Mouse (Mus musculus) midbrain, embryonic 10.5 days (tissue): ENCODE results near the gene Dip2c. TPM values are rescaled to one million over a fixed set of nuclear protein-coding genes. Genes with fewer than 3 reads are reported as not detected.

Experiments used
- DNase-seq: peaks from one replicate; pipeline ENCODE4 v3.0.0-alpha.2; 2017; ENCODE audit warnings: low spot score
- H3K27ac ChIP-seq: fragments of 300-500 bp; sonication (generic); replicated peaks from 2 replicates; pipeline ENCODE4 v1.5.1; 2016; ENCODE audit warnings: mild to moderate bottlenecking
- H3K27me3 ChIP-seq: fragments of 300-500 bp; sonication (generic); 2 replicates; pipeline ENCODE4 v1.6.1; 2016; ENCODE audit warnings: low read depth, mild to moderate bottlenecking; ENCODE audit not compliant: poor library complexity, severe bottlenecking
- H3K36me3 ChIP-seq: fragments of 300-500 bp; sonication (generic); 2 replicates; pipeline ENCODE4 v1.6.1; 2016; ENCODE audit warnings: mild to moderate bottlenecking, moderate library complexity
- H3K4me1 ChIP-seq: fragments of 300-500 bp; sonication (generic); 2 replicates; pipeline ENCODE4 v1.6.1; 2016
- H3K4me3 ChIP-seq: fragments of 300-500 bp; sonication (generic); 2 replicates; pipeline ENCODE4 v1.5.1; 2016; ENCODE audit warnings: mild to moderate bottlenecking, moderate library complexity
- H3K9me3 ChIP-seq: fragments of 300-500 bp; sonication (generic); replicated peaks from 2 replicates; pipeline ENCODE4 v1.6.1; 2016; ENCODE audit warnings: mild to moderate bottlenecking
- WGBS: fragments of 180-500 bp; shearing (Covaris S2); methylation state at CpG from one replicate; pipeline ENCODE4 v1.1.7; 2016; 5-methylcytosine and 5-hydroxymethylcytosine counted together
- polyA plus RNA-seq: library from polyadenylated mRNA; unstranded; fragments of >200 nt; fragmentation: Nextera tagmentation; extraction: Ambion mirVana; gene quantifications from 2 replicates; pipeline ENCODE4 v1.2.1, GENCODE M21; 2016

The Dip2c gene
- polyA plus RNA-seq: 4.0 and 5.7 TPM in 2 replicates

DNA sequence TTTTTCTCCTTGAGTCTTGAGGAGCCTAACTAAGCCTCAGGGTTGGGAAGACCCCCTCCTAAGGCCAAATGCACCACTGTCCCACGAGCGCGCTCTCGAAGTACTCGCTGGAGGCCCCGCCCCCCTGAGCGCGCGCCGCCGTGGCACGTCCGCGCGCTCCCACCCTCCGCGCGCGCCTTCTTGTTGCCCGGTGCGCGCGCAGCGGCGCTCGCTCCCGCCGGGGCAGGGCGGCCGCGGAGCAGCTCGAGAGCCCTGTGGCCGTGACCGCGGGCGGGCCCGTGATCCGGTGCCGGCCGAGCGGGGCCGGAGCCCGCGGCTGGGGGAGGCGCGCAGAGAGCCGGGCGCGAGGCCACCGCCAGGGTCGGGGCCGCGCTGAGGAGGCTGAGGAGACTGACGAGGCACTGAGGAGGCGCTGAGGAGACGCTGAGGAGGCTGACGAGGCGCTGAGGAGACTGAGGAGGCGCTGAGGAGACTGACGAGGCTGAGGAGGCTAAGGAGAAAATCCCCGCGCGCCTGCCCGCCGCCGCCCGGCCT, at the start of gene Dip2c:
Gene Dip2c (plus strand): TSS at position 207 of the 534 bp plus-strand sequence.
- no peaks in the 10 kb centered on the region for H3K27me3 ChIP-seq
- H3K36me3 ChIP-seq: no peaks in the 10 kb centered on the region
- peak; percentile 88 for DNase-seq
- peak within 1 kb of the TSS; percentile 90 for H3K4me3 ChIP-seq
- WGBS: under 1% methylated on average over 67 of the region's 67 CpGs
- peaks cover 29% of the 10 kb centered on the region for H3K4me1 ChIP-seq
- no peaks in the 10 kb centered on the region for H3K9me3 ChIP-seq
- peak within 1 kb of the TSS; percentile 98 for H3K27ac ChIP-seq

DNA sequence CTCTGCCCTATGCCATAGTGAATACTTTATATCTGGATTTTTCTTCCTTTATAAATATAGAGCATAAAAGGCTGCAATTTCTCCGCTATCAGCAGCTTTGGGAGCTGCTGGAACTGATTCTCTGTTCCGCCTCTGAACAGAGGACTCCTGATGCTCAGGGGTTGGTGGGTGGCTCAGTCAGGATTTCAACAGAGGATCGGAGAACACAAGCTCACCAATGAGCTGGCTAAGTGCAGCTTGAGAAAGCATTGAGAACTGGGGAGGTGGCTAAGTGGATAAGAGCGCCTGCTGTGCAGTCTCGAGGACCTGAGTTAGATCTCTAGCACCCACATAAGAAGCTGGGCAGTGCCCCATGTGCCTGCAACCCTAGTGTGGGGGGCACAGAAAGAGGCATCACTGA, 49.2 kb upstream of the Dip2c start:
- H3K4me3 ChIP-seq: no peak overlapping the region
- no peak for DNase-seq
- no peaks in the 10 kb centered on the region for H3K36me3 ChIP-seq
- H3K9me3 ChIP-seq: no peaks in the 10 kb centered on the region
- no peak overlapping the region for H3K27ac ChIP-seq
- H3K4me1 ChIP-seq: no peaks in the 10 kb centered on the region
- H3K27me3 ChIP-seq: no peaks in the 10 kb centered on the region
- 73% methylated on average over 5 of the region's 5 CpGs for WGBS

DNA sequence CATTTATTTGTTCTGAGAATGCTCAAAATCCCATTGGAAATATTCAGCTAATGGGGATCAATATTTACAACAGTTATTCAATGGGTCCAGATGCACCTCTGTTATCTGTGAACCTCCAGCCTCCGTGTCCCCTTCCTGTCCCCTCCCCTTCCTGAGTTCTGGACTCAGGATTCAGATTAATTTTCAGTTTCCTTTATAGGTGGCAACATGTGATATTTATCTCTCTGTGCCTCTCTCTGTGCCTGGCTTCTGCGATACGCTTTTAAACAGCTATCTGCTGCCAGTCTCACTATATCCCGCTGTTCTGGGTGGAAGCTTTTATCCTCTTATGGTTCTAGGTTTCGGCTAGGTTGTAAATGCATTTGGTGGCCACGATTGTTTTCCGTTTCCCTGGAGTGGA, 38.8 kb upstream of the Dip2c start:
- H3K4me1 ChIP-seq: no peaks in the 10 kb centered on the region
- 90% methylated on average over 7 of the region's 7 CpGs for WGBS
- no peaks in the 10 kb centered on the region for H3K27me3 ChIP-seq
- H3K36me3 ChIP-seq: no peaks in the 10 kb centered on the region
- no peak for DNase-seq
- no peak overlapping the region for H3K4me3 ChIP-seq
- no peak overlapping the region for H3K27ac ChIP-seq
- H3K9me3 ChIP-seq: no peaks in the 10 kb centered on the region

DNA sequence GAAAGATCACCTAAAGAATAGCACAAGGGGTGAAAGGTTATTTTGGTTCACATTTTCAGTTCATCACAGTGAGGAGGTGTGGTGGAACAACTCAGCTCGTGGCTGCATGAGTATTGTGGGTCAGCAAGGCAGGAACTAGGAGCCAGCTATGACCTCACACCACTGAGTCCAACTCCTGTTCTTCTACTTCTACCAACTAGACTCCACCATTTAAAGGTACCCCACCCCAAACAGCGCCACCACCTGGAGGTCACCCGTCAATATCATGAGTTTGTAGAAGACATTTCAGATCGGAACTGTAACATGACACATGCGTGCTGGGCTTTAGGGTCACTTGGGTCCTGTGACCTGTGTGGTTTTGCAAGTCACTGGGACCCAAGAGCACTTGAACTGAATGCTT, 37.2 kb upstream of the Dip2c start:
- H3K9me3 ChIP-seq: no peaks in the 10 kb centered on the region
- H3K36me3 ChIP-seq: no peaks in the 10 kb centered on the region
- WGBS: 86% methylated on average over 5 of the region's 5 CpGs
- no peak overlapping the region for H3K27ac ChIP-seq
- no peak overlapping the region for H3K4me3 ChIP-seq
- DNase-seq: no peak
- H3K4me1 ChIP-seq: no peaks in the 10 kb centered on the region
- H3K27me3 ChIP-seq: no peaks in the 10 kb centered on the region

DNA sequence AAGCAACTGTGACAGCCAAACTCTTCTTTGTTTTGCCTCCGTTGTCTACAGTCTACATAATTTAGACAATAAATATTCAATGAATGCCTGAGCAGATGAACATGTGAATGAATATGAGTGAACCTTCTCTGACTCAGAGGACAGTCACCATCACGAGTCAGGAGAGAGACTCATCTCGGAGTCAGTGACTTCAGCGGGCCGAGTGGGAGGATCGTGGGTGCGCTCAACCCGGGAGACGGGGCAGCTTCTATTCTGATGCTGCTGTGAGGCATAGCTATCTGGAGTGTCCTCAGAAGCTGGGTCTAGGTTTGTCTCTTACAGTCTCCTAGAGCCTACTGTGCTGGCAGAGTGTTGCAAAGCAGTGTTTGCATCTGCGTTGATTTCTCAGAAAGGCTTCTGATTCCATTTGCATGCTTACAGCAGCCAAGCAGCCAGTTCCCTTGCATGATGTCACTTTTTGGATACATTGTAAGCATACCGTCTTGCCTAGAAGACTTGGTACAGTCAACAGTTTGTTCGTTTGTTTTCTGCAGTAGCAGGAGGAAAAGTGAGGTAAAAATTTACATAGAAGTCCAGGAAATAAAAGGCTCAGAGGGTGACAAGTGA, 36.6 kb upstream of the Dip2c start:
- WGBS: 91% methylated on average over 12 of the region's 12 CpGs
- Histone ChIP-seq H3K27ac (no peak overlapping the region), H3K9me3 (no peaks in the 10 kb centered on the region), H3K4me3 (no peak overlapping the region), H3K27me3 (no peaks in the 10 kb centered on the region), H3K36me3 (no peaks in the 10 kb centered on the region), H3K4me1 (no peaks in the 10 kb centered on the region)
- no peak for DNase-seq

DNA sequence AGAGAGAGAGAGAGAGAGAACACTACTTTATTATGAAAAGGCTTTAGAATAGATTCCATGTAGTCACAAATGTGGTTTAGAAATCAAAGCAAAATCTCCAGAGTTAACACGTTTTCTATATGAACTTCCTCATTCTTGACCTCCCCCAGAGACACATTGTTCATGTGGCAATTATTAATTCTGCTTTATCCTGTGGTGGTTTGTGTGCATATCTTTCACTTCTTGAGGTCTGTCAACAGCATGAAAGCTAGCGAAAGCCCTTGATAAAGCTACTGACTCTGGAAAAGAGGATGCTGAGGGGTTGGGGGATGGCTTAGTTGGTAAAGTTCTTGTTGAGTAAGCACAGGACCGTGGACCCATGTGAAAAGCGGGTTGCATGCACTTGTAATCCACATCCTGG, 14.6 kb upstream of the Dip2c start:
- Histone ChIP-seq H3K4me1 (no peaks in the 10 kb centered on the region), H3K27me3 (no peaks in the 10 kb centered on the region), H3K27ac (no peak overlapping the region), H3K4me3 (no peak overlapping the region), H3K9me3 (no peaks in the 10 kb centered on the region), H3K36me3 (no peaks in the 10 kb centered on the region)
- WGBS: 82% methylated on average over 4 of the region's 4 CpGs
- no peak for DNase-seq

DNA sequence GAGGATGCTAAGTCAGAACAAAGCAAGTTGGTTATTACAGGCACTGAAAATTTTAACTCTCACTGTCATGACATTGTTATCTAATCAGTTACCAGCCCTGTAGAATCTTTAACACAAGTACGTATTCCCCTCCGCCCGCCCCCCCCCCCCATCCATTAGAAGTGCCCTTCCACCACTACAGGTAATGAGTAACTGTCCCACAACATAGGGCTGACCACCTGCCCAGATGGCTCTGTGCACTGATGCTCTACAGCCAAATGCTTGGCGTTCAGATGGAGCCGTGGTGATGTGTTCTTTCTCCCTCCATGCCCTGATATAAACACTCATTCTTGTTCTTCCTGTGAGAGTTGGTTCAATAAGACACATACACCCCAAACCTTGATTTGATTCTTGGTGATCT, 10.8 kb upstream of the Dip2c start:
- H3K27me3 ChIP-seq: no peaks in the 10 kb centered on the region
- whole genome bisulfite sequencing: 89% methylated on average over 5 of the region's 5 CpGs
- no peaks in the 10 kb centered on the region for H3K4me1 ChIP-seq
- H3K27ac ChIP-seq: no peak overlapping the region
- H3K9me3 ChIP-seq: no peaks in the 10 kb centered on the region
- H3K36me3 ChIP-seq: no peaks in the 10 kb centered on the region
- no peak overlapping the region for H3K4me3 ChIP-seq
- DNase-seq: no peak

DNA sequence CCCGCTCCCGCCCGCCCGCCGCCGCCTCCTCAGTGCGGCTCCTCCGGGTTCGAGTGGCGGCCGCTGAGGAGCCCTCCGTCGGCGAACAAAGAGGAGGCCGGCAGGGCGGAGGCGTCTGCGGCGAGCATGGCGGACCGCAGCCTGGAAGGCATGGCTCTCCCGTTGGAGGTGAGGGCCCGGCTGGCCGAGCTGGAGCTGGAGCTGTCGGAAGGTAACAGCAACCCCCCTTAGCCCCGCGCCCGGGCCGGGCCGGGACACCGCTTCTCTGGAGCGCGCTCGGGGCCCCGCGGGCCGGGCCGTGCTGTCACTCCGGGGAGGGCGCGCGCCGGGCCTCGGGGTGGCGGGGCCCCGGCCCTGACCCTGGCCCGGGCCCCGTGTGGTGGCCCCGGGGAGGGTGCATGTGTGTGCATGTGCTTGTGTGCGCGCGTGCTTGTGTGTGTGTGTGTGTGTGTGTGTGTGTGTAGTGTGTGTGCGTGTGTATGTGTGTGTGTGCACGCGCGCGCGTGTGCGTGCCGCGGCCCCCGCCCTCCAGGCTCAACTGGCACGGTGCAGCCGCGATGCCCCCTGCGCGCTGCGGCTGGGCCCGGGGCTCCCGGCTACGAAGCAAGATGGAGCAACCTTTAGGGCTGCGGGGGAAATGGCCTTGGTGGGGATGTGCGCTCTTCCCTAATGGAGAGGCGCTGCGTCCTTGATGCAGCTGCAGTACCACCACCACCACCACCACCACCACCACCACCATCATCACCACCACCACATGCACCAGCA, 710 bp downstream of the Dip2c start:
- whole genome bisulfite sequencing: under 1% methylated on average over 74 of the region's 75 CpGs
- H3K27ac ChIP-seq: peak overlapping the region; percentile 98
- peaks cover 32% of the 10 kb centered on the region for H3K4me1 ChIP-seq
- H3K27me3 ChIP-seq: no peaks in the 10 kb centered on the region
- peak overlapping the region; percentile 90 for H3K4me3 ChIP-seq
- no peaks in the 10 kb centered on the region for H3K36me3 ChIP-seq
- no peak for DNase-seq
- no peaks in the 10 kb centered on the region for H3K9me3 ChIP-seq

DNA sequence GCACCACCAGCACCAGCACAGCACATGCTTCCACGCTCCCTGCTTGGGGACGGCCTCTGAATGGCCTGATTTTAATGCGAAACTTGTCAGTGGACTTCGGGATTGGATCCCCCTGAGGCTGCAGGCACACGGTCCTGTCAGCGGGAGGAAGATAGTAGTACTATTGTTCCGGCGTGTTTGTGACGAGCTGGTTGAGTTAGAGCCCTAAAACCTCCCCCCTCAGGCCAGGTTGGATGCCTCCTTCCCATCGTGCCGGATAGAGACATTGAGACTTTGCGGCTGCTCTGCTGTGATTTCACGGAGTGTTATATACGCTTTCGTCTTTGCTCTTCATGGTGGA, 1.3 kb downstream of the Dip2c start:
- no peaks in the 10 kb centered on the region for H3K9me3 ChIP-seq
- no peaks in the 10 kb centered on the region for H3K27me3 ChIP-seq
- H3K27ac ChIP-seq: peak overlapping the region; percentile 98
- DNase-seq: peak; percentile 65
- peaks cover 32% of the 10 kb centered on the region for H3K4me1 ChIP-seq
- under 1% methylated on average over 15 of the region's 15 CpGs for WGBS
- H3K4me3 ChIP-seq: peak overlapping the region; percentile 90
- H3K36me3 ChIP-seq: no peaks in the 10 kb centered on the region

DNA sequence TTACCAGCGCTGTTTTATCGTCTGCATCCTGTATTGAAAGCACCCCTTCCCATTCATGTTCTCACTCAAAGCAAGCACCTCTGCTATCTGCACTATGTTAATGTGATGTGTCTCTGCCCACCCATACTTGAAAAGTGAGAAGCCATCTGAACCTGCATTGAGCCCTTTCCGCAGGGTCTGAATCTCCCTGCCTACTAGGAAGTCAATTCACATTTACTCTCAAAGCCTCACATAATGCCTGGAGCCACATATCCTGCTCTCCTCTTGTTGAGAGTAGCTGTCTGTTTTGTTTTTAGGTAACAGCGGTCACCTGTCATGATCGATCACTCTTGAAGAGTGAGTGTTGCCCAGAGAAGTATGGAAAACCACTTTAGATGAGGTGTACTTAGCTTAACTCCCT, 2.3 kb downstream of the Dip2c start:
- Histone ChIP-seq H3K9me3 (no peaks in the 10 kb centered on the region), H3K36me3 (no peaks in the 10 kb centered on the region), H3K4me3 (peak overlapping the region; percentile 90), H3K27ac (no peak overlapping the region), H3K4me1 (peaks cover 32% of the 10 kb centered on the region), H3K27me3 (no peaks in the 10 kb centered on the region)
- 90% methylated on average over 5 of the region's 5 CpGs for WGBS
- DNase-seq: no peak

DNA sequence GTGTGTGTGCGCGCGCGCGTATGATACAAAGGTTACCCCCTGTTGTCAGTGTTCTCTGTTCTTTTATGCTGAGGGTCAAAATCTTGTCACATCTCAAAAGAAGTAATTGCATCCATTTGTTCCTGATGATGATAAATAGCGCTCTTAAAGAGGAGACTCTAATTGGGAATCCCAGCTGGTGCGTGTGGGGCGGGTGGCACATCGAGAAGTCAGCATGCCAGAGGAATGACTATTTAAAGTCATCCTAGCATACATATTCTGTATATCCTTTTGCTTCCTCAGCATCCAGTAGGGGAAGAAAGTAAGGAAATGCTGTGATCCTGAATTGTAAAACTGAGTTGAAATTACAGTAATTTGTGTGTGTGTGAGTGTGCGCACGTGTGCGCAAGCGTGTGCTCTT, 6.7 kb downstream of the Dip2c start:
- no peak for DNase-seq
- 91% methylated on average over 13 of the region's 13 CpGs for WGBS
- Histone ChIP-seq H3K27ac (no peak overlapping the region), H3K9me3 (no peaks in the 10 kb centered on the region), H3K36me3 (no peaks in the 10 kb centered on the region), H3K4me1 (peaks cover 26% of the 10 kb centered on the region), H3K27me3 (no peaks in the 10 kb centered on the region), H3K4me3 (no peak overlapping the region)

DNA sequence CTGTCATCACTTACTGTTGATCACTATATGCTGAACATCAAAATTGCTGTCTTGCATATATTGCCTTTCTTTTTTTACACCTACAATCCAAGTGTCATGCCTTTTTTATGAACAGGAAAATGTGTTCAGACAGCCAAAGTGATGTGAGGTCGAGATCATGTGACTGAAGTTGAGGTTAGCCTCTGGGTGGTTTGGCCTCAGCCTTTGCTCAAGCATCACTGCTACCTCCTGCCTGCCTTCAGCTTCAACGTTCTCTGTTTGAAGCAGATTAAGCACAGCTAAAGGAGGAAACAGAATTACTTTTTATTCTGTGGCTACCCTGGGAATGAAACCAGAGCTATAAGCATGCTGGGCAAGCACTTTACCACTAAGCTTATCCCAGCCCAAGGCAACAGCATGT, 13.6 kb downstream of the Dip2c start:
- Histone ChIP-seq H3K36me3 (no peaks in the 10 kb centered on the region), H3K4me3 (no peak overlapping the region), H3K9me3 (no peaks in the 10 kb centered on the region), H3K27me3 (no peaks in the 10 kb centered on the region), H3K27ac (no peak overlapping the region), H3K4me1 (peaks cover 8% of the 10 kb centered on the region; the same call in 1 of the 2 replicates)
- WGBS: 53% methylated on average over 2 of the region's 2 CpGs
- no peak for DNase-seq

DNA sequence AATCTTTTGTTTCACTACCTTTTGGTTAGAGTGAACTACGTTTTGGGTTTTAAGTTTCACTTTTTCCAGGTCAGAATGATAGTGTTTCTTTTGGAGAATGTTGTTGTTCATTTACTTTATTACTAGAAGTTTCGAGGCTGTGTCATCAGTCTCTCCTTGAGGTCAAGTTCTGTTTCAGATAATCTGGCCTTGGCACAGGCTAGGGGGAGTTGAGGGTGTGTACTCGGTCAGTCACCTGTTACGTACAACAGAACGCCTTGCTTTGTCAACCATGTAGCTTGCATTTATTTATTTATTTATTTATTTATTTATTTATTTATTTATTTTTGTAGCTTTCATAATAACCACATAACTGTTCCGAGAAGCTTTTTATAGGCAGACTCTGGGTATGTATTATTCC, 20.0 kb downstream of the Dip2c start:
- DNase-seq: no peak
- H3K27ac ChIP-seq: no peak overlapping the region
- H3K36me3 ChIP-seq: no peaks in the 10 kb centered on the region
- WGBS: 89% methylated on average over 6 of the region's 6 CpGs
- no peaks in the 10 kb centered on the region for H3K9me3 ChIP-seq
- H3K4me3 ChIP-seq: no peak overlapping the region
- H3K4me1 ChIP-seq: 0 out of 2 replicates have a peak, but pooled peaks cover 6% of the 10 kb centered on the region
- no peaks in the 10 kb centered on the region for H3K27me3 ChIP-seq
